Mouse (Mus musculus) ovary, adult 18-20 months (tissue): ENCODE data around the gene Ankfy1.
"Not testable (repeated sequence)": the region's sequence is repeated elsewhere in the genome, so short reads cannot be mapped to it uniquely, and the experiment has no call there.

Experiments used
- DNase-seq: peaks from one replicate; pipeline ENCODE4 v3.0.0; 2022; ENCODE audit warnings: low spot score, mixed read lengths

The Ankfy1 gene

GRCm38 (mm10) chr11:72723165-72723564, 33.4 kb downstream of the Ankfy1 start:
- no peak for DNase-seq

GRCm38 (mm10) chr11:72723871-72724270, 34.1 kb downstream of the Ankfy1 start:
- no peak for DNase-seq

- DNase-seq, result no peak
Measured at GRCm38 (mm10) chr11:72726023-72726422, 36.2 kb downstream of the Ankfy1 start.

- DNase-seq, result no peak
Measured at GRCm38 (mm10) chr11:72733736-72734135, 43.9 kb downstream of the Ankfy1 start.

GRCm38 (mm10) chr11:72734840-72735518, 45.2 kb downstream of the Ankfy1 start:
- no peak for DNase-seq

GRCm38 (mm10) chr11:72735519-72735860, 45.7 kb downstream of the Ankfy1 start:
- no peak for DNase-seq

GRCm38 (mm10) chr11:72736320-72736719, 46.5 kb downstream of the Ankfy1 start:
- DNase-seq, result no peak

GRCm38 (mm10) chr11:72737517-72737916, 47.7 kb downstream of the Ankfy1 start:
- DNase-seq, result not testable (repeated sequence)

- DNase-seq, result no peak
Measured at GRCm38 (mm10) chr11:72739048-72739447, 49.2 kb downstream of the Ankfy1 start.

GRCm38 (mm10) chr11:72751956-72752355, 62.1 kb downstream of the Ankfy1 start:
- no peak for DNase-seq

GRCm38 (mm10) chr11:72758316-72758715, 68.5 kb downstream of the Ankfy1 start:
- DNase-seq, result no peak

- DNase-seq, result no peak
Measured at GRCm38 (mm10) chr11:72759581-72759980, 69.8 kb downstream of the Ankfy1 start.

- DNase-seq, result no peak
Measured at GRCm38 (mm10) chr11:72760781-72761180, 71.0 kb downstream of the Ankfy1 start.

GRCm38 (mm10) chr11:72764270-72764669, 74.5 kb downstream of the Ankfy1 start:
- no peak for DNase-seq

- no peak for DNase-seq
Measured at GRCm38 (mm10) chr11:72767716-72768115, 77.9 kb downstream of the Ankfy1 start.

- no peak for DNase-seq
Measured at GRCm38 (mm10) chr11:72769061-72769460, 79.3 kb downstream of the Ankfy1 start.

- no peak for DNase-seq
Measured at GRCm38 (mm10) chr11:72770324-72770723, 80.5 kb downstream of the Ankfy1 start.

- no peak for DNase-seq
Measured at GRCm38 (mm10) chr11:72770816-72771215, 81.0 kb downstream of the Ankfy1 start.

- no peak for DNase-seq
Measured at GRCm38 (mm10) chr11:72771461-72771860, 81.7 kb downstream of the Ankfy1 start.

- DNase-seq, result not testable (repeated sequence)
Measured at GRCm38 (mm10) chr11:72772611-72773010, 82.8 kb downstream of the Ankfy1 start.

GRCm38 (mm10) chr11:72778957-72779356, 89.2 kb downstream of the Ankfy1 start:
- DNase-seq, result no peak

GRCm38 (mm10) chr11:72782103-72782502, 92.3 kb downstream of the Ankfy1 start:
- DNase-seq, result no peak

- DNase-seq, result no peak
Measured at GRCm38 (mm10) chr11:72782503-72782902, 92.7 kb downstream of the Ankfy1 start.

- no peak for DNase-seq
Measured at GRCm38 (mm10) chr11:72792033-72792432, 102.2 kb downstream of the Ankfy1 start.

- DNase-seq, result no peak
Measured at GRCm38 (mm10) chr11:72795149-72795454, 105.3 kb downstream of the Ankfy1 start.
